Mouse (Mus musculus): ENCODE measurements around the gene Clic3.

Clic3 gene

GRCm38 (mm10) chr2:25456205-25456953, at the start of gene Clic3:
Clic3 (plus strand) TSS chr2:25456838.
- CTCF ChIA-PET, result interaction anchor here (0.6 kb wide), 1 partner anchor 16 kb away, joined by 3 read pairs; no protein-coding TSS in a partner anchor

GRCm38 (mm10) chr2:25408908-25409307, 47.7 kb upstream of the Clic3 start:
- CTCF ChIA-PET, result no interaction called here

- CTCF ChIA-PET, result interaction anchor here (0.6 kb wide), 1 partner anchor 1473 kb away, joined by 6 read pairs; no protein-coding TSS in a partner anchor
Observed at GRCm38 (mm10) chr2:25413436-25413835, 43.2 kb upstream of the Clic3 start.

DNA sequence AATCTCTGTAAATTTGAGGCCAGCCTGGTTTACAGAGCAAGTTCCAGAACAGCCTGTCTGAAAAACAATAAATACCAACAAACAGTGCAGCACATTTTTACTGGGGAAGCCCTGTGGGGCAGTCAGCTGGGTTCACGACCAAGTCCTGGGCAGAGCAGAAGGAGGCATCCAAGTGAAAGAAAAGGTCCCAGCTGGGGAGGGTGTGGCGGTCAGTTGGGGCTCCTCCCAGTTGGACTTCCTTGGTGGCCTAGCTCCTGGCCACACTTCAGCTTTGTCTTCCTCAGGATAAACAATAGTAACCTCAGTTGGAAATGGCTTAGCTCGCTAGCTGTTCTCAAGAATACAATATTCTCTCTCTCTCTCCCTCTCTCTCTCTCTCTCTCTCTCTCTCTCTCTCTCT, 39.2 kb upstream of the Clic3 start:
- CTCF ChIA-PET, result interaction anchor here (0.6 kb wide), 1 partner anchor 37 kb away, joined by 3 read pairs; no protein-coding TSS in a partner anchor

DNA sequence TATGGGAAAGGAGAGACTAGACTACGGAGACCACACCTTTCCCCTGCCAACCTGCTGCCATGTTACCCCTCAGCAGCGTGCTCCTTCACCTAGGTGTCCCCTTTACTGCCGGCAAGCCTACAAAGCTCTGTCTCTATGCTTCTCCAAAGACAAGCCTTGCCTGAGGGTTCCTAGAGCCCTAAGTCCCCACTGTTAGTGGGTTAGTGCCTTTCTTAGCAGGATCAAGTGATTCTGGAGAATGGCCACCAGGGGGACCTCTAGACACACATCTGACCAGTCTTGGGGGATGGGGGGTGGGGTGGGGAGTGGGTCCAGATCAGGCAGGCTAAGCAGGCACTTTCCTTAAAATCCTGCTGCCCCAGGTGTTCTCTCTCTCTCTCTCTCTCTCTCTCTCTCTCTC, 34.7 kb upstream of the Clic3 start:
- CTCF ChIA-PET, result interaction anchor here (0.6 to 2.0 kb wide), 5 partner anchors 61 to 1137 kb away, joined by 3 to 6 read pairs (median 4); no protein-coding TSS in a partner anchor

DNA sequence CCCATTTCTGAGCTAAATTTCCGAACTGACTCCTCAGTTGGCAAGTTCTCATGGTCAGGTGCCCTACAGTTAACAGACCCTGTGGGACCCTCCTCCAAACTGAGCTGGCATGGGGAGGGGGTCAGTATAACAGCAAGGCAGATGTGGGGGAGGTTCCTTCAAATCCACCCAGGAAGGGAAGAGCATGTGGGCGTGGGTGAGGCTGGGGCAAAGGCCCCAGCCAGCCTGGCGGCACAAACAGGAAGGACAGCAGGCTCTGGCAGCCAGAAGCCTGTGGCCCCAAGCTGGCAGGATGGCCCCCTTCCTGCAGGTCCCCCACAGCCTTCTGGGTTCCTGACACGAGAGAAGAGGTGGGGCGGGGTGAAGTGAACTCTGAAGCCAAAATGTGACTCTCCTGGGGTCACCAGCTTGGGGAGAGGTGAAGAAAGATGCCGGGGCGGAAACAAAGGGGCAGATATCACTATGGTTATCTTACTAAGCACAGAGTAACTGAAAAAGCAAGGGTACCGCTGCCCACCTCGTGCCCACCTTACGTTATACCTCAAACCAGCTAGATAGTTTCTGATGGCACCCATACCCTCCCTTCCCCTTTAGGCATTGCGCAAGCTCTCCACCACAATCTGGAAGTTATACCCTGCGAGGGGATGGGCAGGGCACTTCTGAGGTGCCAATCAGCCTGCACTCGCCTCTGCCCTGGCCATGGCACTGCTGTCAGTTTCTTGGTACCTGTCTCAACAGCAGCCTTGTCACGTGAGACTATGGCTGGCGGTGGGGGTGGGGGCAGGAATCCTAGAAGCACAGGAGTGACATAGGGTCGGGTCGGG, 33.8 kb upstream of the Clic3 start, which contains the start of gene Fut7:
Gene Fut7 (plus strand): TSS at position 681 of the 824 bp plus-strand sequence.
- CTCF ChIA-PET, result interaction anchor here (0.5 to 2.0 kb wide), 6 partner anchors 22 to 650 kb away, joined by 3 to 6 read pairs (median 4); partner anchors contain the start of gene Uap1l1

GRCm38 (mm10) chr2:25423626-25424025, 33.0 kb upstream of the Clic3 start:
- CTCF ChIA-PET, result interaction anchor here (0.6 to 2.0 kb wide), 3 partner anchors 46 to 59 kb away, joined by 3 to 6 read pairs (median 3); partner anchors contain the start of genes Ptgds and Uap1l1

DNA sequence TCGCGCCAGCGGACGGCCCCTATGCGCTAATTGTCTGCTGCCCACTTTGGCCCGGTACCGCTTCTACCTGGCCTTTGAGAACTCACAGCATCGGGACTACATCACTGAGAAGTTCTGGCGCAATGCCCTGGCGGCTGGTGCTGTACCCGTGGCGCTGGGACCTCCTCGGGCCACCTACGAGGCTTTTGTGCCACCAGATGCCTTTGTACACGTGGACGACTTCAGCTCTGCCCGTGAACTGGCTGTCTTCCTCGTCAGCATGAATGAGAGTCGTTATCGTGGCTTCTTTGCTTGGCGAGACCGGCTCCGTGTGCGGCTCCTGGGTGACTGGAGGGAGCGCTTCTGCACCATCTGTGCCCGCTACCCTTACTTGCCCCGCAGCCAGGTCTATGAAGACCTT, 31.2 kb upstream of the Clic3 start:
- CTCF ChIA-PET, result interaction anchor here (1.3 kb wide), 1 partner anchor 41 kb away, joined by 3 read pairs; no protein-coding TSS in a partner anchor

GRCm38 (mm10) chr2:25426721-25427191, 29.9 kb upstream of the Clic3 start:
- CTCF ChIA-PET, result interaction anchor here (0.7 kb wide), 1 partner anchor 21 kb away, joined by 4 read pairs; no protein-coding TSS in a partner anchor

DNA sequence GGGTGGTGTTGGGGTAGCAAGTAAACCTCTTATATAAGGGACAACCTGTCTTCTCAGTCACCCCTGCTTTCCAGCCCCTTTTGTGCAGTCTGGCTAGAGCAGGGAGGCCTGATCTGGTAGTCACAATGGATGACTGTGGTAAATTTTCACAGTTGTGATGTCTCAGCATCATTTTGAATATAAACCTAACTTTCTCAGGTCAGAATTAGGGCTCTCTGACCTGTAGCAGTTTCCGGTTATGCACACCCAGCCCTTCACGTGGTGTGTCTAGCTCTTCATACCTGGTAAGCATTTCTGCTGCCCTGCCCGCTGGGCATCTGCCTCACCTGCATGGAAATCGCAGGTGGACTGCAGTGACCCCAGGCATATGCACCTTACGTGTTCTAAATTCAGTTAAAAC, 29.4 kb upstream of the Clic3 start:
- CTCF ChIA-PET, result interaction anchor here (0.7 kb wide), 1 partner anchor 22 kb away, joined by 4 read pairs; no protein-coding TSS in a partner anchor

- CTCF ChIA-PET, result no interaction called here
Observed at GRCm38 (mm10) chr2:25428442-25429236, 28.0 kb upstream of the Clic3 start, which contains the start of gene Abca2. Abca2 (plus strand) TSS chr2:25428703.

DNA sequence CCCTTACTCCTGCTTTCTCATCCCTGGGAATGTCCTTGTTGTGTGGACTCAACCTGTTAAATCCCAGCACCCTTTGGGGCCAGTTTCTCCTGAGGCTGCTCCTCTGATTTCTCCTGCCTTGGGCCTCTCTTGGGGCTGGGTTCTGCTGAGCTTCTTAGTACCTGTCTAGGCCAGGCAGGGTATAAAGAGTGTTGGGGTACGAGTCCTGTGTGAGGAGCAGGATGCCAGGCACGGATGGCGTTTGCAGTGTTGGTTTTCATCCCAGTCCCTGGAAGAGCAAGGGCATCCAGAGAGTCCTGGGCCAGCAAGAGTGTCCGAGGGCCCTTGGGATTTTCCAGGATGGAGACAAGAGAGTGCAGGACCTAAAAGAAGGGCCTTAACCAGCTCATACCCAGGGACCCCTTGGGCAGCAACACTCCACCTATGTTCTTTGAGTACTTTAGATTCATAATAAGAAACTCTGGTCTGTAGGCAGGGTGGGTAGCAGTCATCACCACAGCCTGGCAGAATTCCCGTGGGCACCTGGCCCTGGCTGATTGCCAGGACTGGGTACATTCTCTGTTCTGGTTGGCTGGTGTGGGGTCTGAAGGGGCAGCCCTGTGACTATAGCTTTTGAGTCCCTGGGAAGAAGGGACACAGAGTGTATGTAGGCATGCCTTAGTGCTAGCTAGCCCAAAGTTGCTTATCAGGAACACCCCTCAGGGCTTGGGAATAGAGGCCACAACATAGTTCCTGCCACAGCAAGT, 27.0 kb upstream of the Clic3 start:
- CTCF ChIA-PET, result no interaction called here

GRCm38 (mm10) chr2:25430395-25431233, 26.0 kb upstream of the Clic3 start:
- CTCF ChIA-PET, result no interaction called here

- CTCF ChIA-PET, result no interaction called here
Observed at GRCm38 (mm10) chr2:25431308-25431855, 25.3 kb upstream of the Clic3 start.

DNA sequence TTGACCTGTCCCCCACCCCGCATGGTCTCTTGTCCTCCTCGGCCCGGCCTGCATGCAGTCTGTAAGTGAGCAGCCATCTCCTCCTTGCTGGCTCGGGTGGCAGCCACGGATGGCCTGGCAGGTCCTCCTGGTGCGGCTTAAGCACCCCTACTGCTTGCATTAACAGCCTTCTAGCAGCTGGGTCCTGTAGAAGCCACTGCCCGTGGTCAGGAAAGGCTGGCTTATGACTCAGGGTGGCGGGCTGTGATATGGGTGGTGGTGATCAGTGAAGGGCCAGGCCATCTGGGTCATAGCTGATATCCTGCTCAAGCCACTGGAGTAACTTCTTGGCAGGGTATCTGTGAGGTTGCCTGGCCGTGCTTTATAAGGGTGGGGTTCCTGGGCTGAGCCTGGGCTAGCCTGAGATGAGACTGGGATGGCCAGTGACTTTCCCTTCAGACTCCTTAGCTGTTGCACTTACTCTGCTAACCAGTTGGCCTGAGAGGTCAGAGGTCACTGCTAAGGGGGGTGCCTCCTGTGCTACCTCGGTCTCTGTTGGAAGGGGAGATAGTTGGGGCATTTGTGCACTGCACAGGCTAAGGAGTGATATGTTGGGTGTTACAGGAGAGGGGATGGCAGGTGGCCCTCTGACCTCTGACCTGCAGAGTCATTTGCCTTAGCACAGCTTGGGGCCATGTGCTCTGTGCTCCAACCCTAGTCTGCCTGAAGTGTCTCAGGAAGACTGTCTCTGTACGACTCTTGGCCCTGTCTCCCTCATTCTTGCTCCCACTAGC, 24.1 kb upstream of the Clic3 start:
- CTCF ChIA-PET, result no interaction called here

GRCm38 (mm10) chr2:25433101-25433500, 23.5 kb upstream of the Clic3 start:
- CTCF ChIA-PET, result no interaction called here

DNA sequence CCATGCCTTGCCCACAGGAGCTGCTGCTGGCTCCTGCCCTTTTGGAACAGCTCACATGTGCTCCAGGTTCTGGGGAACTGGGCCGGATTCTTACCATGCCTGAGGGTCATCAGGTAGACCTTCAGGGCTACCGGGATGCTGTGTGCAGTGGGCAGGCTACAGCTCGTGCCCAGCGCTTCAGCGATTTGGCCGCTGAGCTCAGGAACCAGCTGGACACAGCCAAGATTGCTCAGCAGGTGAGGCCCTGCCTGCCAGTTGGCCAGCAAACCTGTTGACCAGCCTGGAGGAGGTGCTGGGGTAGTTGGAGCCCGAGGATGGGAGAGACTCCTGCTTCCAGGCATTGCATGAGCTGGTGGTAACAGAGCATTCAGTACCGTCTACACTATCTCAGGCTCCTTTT, 22.3 kb upstream of the Clic3 start:
- CTCF ChIA-PET, result no interaction called here

DNA sequence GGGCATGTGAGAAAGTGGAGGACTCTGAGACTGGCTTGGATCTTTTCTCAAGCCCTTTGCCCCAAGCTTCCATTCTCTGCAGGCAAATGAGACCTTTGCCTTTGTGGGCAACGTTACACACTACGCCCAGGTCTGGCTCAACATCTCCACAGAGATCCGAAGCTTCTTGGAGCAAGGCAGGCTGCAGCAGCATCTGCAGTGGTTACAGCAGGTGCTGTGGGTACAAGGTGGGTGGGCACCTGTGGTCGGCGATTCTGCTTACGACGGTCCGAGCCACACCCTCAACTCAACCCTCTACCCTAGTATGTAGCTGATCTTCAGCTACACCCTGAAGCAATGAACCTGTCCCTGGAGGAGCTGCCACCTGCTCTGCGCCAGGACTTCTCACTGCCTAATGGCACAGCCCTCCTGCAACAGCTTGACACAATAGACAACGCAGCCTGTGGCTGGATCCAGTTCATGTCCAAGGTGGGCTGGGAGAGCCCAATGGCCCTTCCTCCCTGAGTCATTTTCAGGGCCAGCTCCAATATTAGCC, 20.3 kb upstream of the Clic3 start:
- CTCF ChIA-PET, result no interaction called here
